Comparison of ENCODE assay signal across 14 mouse cellular contexts in genomic region chr17:83935232-83935631, GRCm38 (mm10).
A peak's percentile ranks its signal among the peaks of the same experiment; 100 is the strongest.
DNase-seq lines count a peak whose midpoint lies in the region; ATAC-seq and TF ChIP-seq lines count a peak whose summit lies in the region.
"Had no signal": no experiment of that assay in that cellular context is flagged by ENCODE, and none has a peak within 500 bp of the region (broad histone marks: within the 10 kb centered on the region; RNA-seq: fewer than 3 reads in every experiment).

No protein-coding gene starts in this region.

- no peak overlapping the region for H3K9ac ChIP-seq in stomach, postnatal 0 days (ENCODE audit: low read length)
- no peak overlapping the region for H3K9ac ChIP-seq in forebrain, embryonic 14.5 days (ENCODE audit: low read length)

- peak; percentile 55; the same call in 1 of the 2 replicates for ATAC-seq in stomach, postnatal 0 days (ENCODE audit: low FRiP score, low TSS enrichment)
- no peak for ATAC-seq in forebrain, embryonic 14.5 days

- TF ChIP-seq CTCF in stomach, postnatal 0 days (IDR thresholded peaks at IDR 0.05; ENCODE audit: low read depth) = no peak

- H3K4me3 ChIP-seq in limb, embryonic 10.5 days = no peak overlapping the region
- H3K4me3 ChIP-seq in stomach, postnatal 0 days (ENCODE audit: low read depth, low read length) = no peak overlapping the region
- no peak overlapping the region for H3K4me3 ChIP-seq in forebrain, embryonic 14.5 days (ENCODE audit: low read depth, low read length)
- H3K4me3 ChIP-seq: heart, embryonic 10.5 days; myocyte had no signal

- WGBS in limb, embryonic 10.5 days = 78% methylated on average over 5 of the region's 5 CpGs
- WGBS in stomach, postnatal 0 days = 71% methylated on average over 5 of the region's 5 CpGs
- WGBS in forebrain, embryonic 14.5 days = 87% methylated on average over 5 of the region's 5 CpGs

- no peak overlapping the region for H3K4me2 ChIP-seq in stomach, postnatal 0 days (replicated peaks; ENCODE audit: low read depth)
- H3K4me2 ChIP-seq in forebrain, embryonic 14.5 days (ENCODE audit: low read length) = no peak overlapping the region

- H3K9me3 ChIP-seq in limb, embryonic 10.5 days (replicated peaks) = no peaks in the 10 kb centered on the region
- no peaks in the 10 kb centered on the region for H3K9me3 ChIP-seq in stomach, postnatal 0 days (ENCODE audit: control insufficient read depth, low read length)
- no peaks in the 10 kb centered on the region for H3K9me3 ChIP-seq in forebrain, embryonic 14.5 days (replicated peaks; ENCODE audit: control insufficient read depth, low read length)
- H3K9me3 ChIP-seq: heart, embryonic 10.5 days had no signal

- DNase-seq in thymus, postnatal 0 days (ENCODE audit: low spot score) = peak; percentile 11
- no peak for DNase-seq in thymus, postnatal 14 days
- DNase-seq in induced T-regulatory cell, adult 2 months (ENCODE audit: low read depth) = peak; percentile 55
- no peak for DNase-seq in limb, embryonic 10.5 days (ENCODE audit: low spot score)
- DNase-seq in stomach, postnatal 0 days (ENCODE audit: low spot score) = no peak
- no peak for DNase-seq in Muller cell, postnatal 12 days (ENCODE audit: inconsistent ontology term)
- no peak for DNase-seq in forebrain, embryonic 14.5 days (ENCODE audit: low spot score)
- no peak for DNase-seq in frontal cortex, postnatal 14 days (ENCODE audit: low spot score in 2 of 2)
- DNase-seq: cerebellum, adult 9-10 months; embryo, embryonic 11 days; heart, postnatal 4 days; lung, adult 18-20 months had no signal

- no peaks in the 10 kb centered on the region for H3K27me3 ChIP-seq in limb, embryonic 10.5 days (ENCODE audit: low read depth, poor library complexity, severe bottlenecking)
- H3K27me3 ChIP-seq in stomach, postnatal 0 days (ENCODE audit: control insufficient read depth, insufficient read depth, low read length) = no peaks in the 10 kb centered on the region
- no peaks in the 10 kb centered on the region for H3K27me3 ChIP-seq in forebrain, embryonic 14.5 days (replicated peaks; ENCODE audit: control insufficient read depth, insufficient read depth, low read length)

- H3K36me3 ChIP-seq in limb, embryonic 10.5 days = no peaks in the 10 kb centered on the region
- H3K36me3 ChIP-seq in stomach, postnatal 0 days (ENCODE audit: control insufficient read depth, insufficient read depth, low read length) = no peaks in the 10 kb centered on the region
- H3K36me3 ChIP-seq in forebrain, embryonic 14.5 days (ENCODE audit: control insufficient read depth, insufficient read depth, low read length) = no peaks in the 10 kb centered on the region
- H3K36me3 ChIP-seq: heart, embryonic 10.5 days had no signal

- H3K27ac ChIP-seq in limb, embryonic 10.5 days = peak overlapping the region; percentile 91
- H3K27ac ChIP-seq in stomach, postnatal 0 days (replicated peaks) = no peak overlapping the region
- H3K27ac ChIP-seq in forebrain, embryonic 14.5 days (ENCODE audit: low read depth, low read length) = no peak overlapping the region
- H3K27ac ChIP-seq: heart, embryonic 10.5 days had no signal

- H3K4me1 ChIP-seq in limb, embryonic 10.5 days = peaks cover 73% of the 10 kb centered on the region
- peaks cover 2% of the 10 kb centered on the region; the same call in 1 of the 2 replicates for H3K4me1 ChIP-seq in stomach, postnatal 0 days (replicated peaks; ENCODE audit: control insufficient read depth, insufficient read depth)
- peaks cover 20% of the 10 kb centered on the region for H3K4me1 ChIP-seq in forebrain, embryonic 14.5 days (ENCODE audit: control insufficient read depth, insufficient read depth, low read length)

- no peak for TF ChIP-seq EP300 in stomach, postnatal 0 days (optimal IDR thresholded peaks at IDR 0.05)

Comparison
In these comparisons a context has a peak if more than half of its experiments do, and no peak if none do; other contexts are left out.
1. DNase-seq: peak in thymus, postnatal 0 days (single experiment) and induced T-regulatory cell, adult 2 months (single experiment); none in thymus, postnatal 14 days (single experiment), limb, embryonic 10.5 days (single experiment), stomach, postnatal 0 days (single experiment), Muller cell, postnatal 12 days (single experiment), forebrain, embryonic 14.5 days (single experiment) and frontal cortex, postnatal 14 days (0 of 2).